Mouse (Mus musculus): ENCODE measurements around the gene Sae1. TPM values are rescaled to one million over a fixed set of nuclear protein-coding genes. Genes with fewer than 3 reads are reported as not detected.
A peak's percentile ranks its signal among the peaks of the same experiment; 100 is the strongest.

Gene Sae1
- total and polyA plus RNA-seq, 3 experiments = 182 to 287 TPM; not detected in 1

GRCm38 (mm10) chr7:16273081-16273765 is 114.4 kb downstream of the Sae1 start, which contains the start of gene Inafm1 (continued):
- no peak for TF ChIP-seq CTCF (IDR thresholded peaks at IDR 0.05 in 2 of 3, conservative IDR thresholded peaks at IDR 0.05 in 1 of 3; ENCODE audit: control insufficient read depth in 1 of 3, insufficient read depth in 1 of 3, low read depth in 2 of 3, low read length in 3 of 3, poor library complexity in 1 of 3, severe bottlenecking in 1 of 3)
- TF ChIP-seq RAD21 (IDR thresholded peaks at IDR 0.05; ENCODE audit: low read depth, low read length) = no peak
- 0 out of 2 replicates have a peak, but pooled peaks have one; percentile 21 for TF ChIP-seq RCOR1 (IDR thresholded peaks at IDR 0.05; ENCODE audit: low read depth, low read length)
- no peak for TF ChIP-seq JUND (IDR thresholded peaks at IDR 0.05; ENCODE audit: low read depth, low read length)
- peak; percentile 22; the same call in 1 of the 2 replicates for TF ChIP-seq MAX (IDR thresholded peaks at IDR 0.05; ENCODE audit: low read length)
- TF ChIP-seq BHLHE40 (IDR thresholded peaks at IDR 0.05; ENCODE audit: borderline replicate concordance, low read depth, low read length) = no peak
- no peak; the same call in 1 of the 2 replicates for TF ChIP-seq ETS1 (IDR thresholded peaks at IDR 0.05; ENCODE audit: low read depth, low read length)
- TF ChIP-seq MXI1 (IDR thresholded peaks at IDR 0.05; ENCODE audit: low read depth, low read length) = no peak; the same call in 1 of the 2 replicates
- no peak for TF ChIP-seq ZC3H11A (IDR thresholded peaks at IDR 0.05; ENCODE audit: low read depth, low read length)
- TF ChIP-seq USF2 (IDR thresholded peaks at IDR 0.05; ENCODE audit: borderline replicate concordance in 1 of 2, insufficient read depth in 1 of 2, low read depth in 1 of 2, low read length in 2 of 2) = no peak
- TF ChIP-seq UBTF (IDR thresholded peaks at IDR 0.05; ENCODE audit: borderline replicate concordance, insufficient read depth, low read depth, low read length) = no peak
- no peak for TF ChIP-seq CHD1 (IDR thresholded peaks at IDR 0.05; ENCODE audit: low read depth, low read length)
- TF ChIP-seq ZNF384 (IDR thresholded peaks at IDR 0.05; ENCODE audit: low read depth, low read length) = no peak

DNA sequence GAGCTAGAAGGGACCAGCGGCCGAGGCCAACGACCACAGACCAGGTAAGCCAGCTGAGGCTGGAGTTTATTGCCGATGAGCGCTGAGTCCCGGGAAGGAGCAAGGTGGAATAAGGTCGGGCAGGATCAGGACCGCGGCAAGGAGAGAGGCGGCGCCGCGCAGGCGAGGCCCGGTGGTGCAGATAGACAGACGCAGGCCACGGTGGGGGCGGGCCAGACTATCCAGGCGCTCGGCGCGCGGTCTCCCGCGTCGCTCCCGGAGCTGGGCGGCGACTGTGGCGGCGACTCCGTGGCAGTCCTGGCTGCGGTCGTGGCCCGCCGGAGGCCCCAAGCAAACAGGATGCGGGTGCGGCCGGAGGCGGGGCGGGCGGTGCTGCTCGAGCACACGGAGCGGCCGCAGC is 114.9 kb downstream of the Sae1 start:
- Histone ChIP-seq H3K9me3 (replicated peaks; ENCODE audit: insufficient read depth, low read length) (no peaks in the 10 kb centered on the region), H3K4me3 (ENCODE audit: control insufficient read depth in 1 of 2, insufficient read depth in 1 of 2, low read depth in 2 of 2, low read length in 2 of 2) (peak overlapping the region; percentile 56 to 76), H3K27me3 (ENCODE audit: control insufficient read depth in 1 of 2, insufficient read depth in 2 of 2, low read length in 2 of 2) (no peaks in the 10 kb centered on the region), H3K79me2 (ENCODE audit: control insufficient read depth, insufficient read depth, low read length, poor library complexity) (peaks cover 35% of the 10 kb centered on the region), H3K36me3 (ENCODE audit: control insufficient read depth in 1 of 2, insufficient read depth in 2 of 2, low read length in 2 of 2) (peaks cover 0 to 13% of the 10 kb centered on the region in 2 experiments; a peak in 2 of 4 replicates), H3K4me1 (ENCODE audit: control insufficient read depth in 1 of 2, insufficient read depth in 2 of 2, low read length in 2 of 2) (peaks cover 3 to 23% of the 10 kb centered on the region in 2 experiments; a peak in 3 of 4 replicates), H3K27ac (ENCODE audit: control insufficient read depth, low read depth, low read length) (peak overlapping the region; percentile 59), H3K9ac (ENCODE audit: control insufficient read depth, low read depth, low read length, poor library complexity, severe bottlenecking) (peak overlapping the region; percentile 71)
- peak; percentile 78 for DNase-seq (ENCODE audit: low read depth, low spot score)
- TF ChIP-seq SIN3A (IDR thresholded peaks at IDR 0.05; ENCODE audit: low read length) = peak; percentile 47; the same call in 1 of the 2 replicates
- no peak for TF ChIP-seq CHD2 (IDR thresholded peaks at IDR 0.05; ENCODE audit: low read length)
- TF ChIP-seq USF1 (IDR thresholded peaks at IDR 0.05; ENCODE audit: low read depth, low read length) = no peak
- TF ChIP-seq POLR2A (IDR thresholded peaks at IDR 0.05; ENCODE audit: control insufficient read depth in 1 of 2, insufficient read depth in 1 of 2, low read depth in 1 of 2, low read length in 2 of 2, poor library complexity in 1 of 2) = 0 out of 4 replicates have a peak, but pooled peaks of 1 of the 2 experiments have one; percentile 1
- TF ChIP-seq GABPA (IDR thresholded peaks at IDR 0.05; ENCODE audit: low read depth, low read length) = no peak
- TF ChIP-seq USF2 (IDR thresholded peaks at IDR 0.05; ENCODE audit: borderline replicate concordance in 1 of 2, insufficient read depth in 1 of 2, low read depth in 1 of 2, low read length in 2 of 2) = no peak
- TF ChIP-seq ZNF384 (IDR thresholded peaks at IDR 0.05; ENCODE audit: low read depth, low read length) = no peak
- TF ChIP-seq MAFK (IDR thresholded peaks at IDR 0.05; ENCODE audit: borderline replicate concordance, low read depth, low read length) = no peak
- TF ChIP-seq TCF12 (IDR thresholded peaks at IDR 0.05; ENCODE audit: low read depth, low read length) = no peak
- no peak for TF ChIP-seq MAZ (IDR thresholded peaks at IDR 0.05; ENCODE audit: low read depth, low read length)
- no peak for TF ChIP-seq TBP (IDR thresholded peaks at IDR 0.05; ENCODE audit: low read depth, low read length)
- no peak for TF ChIP-seq ETS1 (IDR thresholded peaks at IDR 0.05; ENCODE audit: low read depth, low read length)
- no peak for TF ChIP-seq E2F4 (IDR thresholded peaks at IDR 0.05; ENCODE audit: borderline replicate concordance, low read depth, low read length)
- TF ChIP-seq MYC (IDR thresholded peaks at IDR 0.05; ENCODE audit: low read depth, low read length) = 0 out of 2 replicates have a peak, but pooled peaks have one; percentile 3
- TF ChIP-seq CTCF (IDR thresholded peaks at IDR 0.05 in 2 of 3, conservative IDR thresholded peaks at IDR 0.05 in 1 of 3; ENCODE audit: control insufficient read depth in 1 of 3, insufficient read depth in 1 of 3, low read depth in 2 of 3, low read length in 3 of 3, poor library complexity in 1 of 3, severe bottlenecking in 1 of 3) = no peak
- TF ChIP-seq ZMIZ1 (IDR thresholded peaks at IDR 0.05; ENCODE audit: low read depth, low read length) = no peak
- no peak for TF ChIP-seq POLR2AphosphoS2 (IDR thresholded peaks at IDR 0.05; ENCODE audit: low read length)
- no peak for TF ChIP-seq MAX (IDR thresholded peaks at IDR 0.05; ENCODE audit: low read length)
- TF ChIP-seq ZKSCAN1 (IDR thresholded peaks at IDR 0.05; ENCODE audit: low read depth, low read length) = no peak
- no peak for TF ChIP-seq GATA1 (IDR thresholded peaks at IDR 0.05; ENCODE audit: low read depth, low read length)
- TF ChIP-seq TAL1 (IDR thresholded peaks at IDR 0.05; ENCODE audit: low read length) = peak; percentile 44
- TF ChIP-seq HCFC1 (IDR thresholded peaks at IDR 0.05; ENCODE audit: low read depth, low read length) = no peak
- TF ChIP-seq NRF1 (IDR thresholded peaks at IDR 0.05; ENCODE audit: insufficient read depth, low read depth, low read length, poor library complexity, severe bottlenecking) = peak; percentile 47; the same call in 1 of the 2 replicates
- no peak for TF ChIP-seq POLR2AphosphoS5 (IDR thresholded peaks at IDR 0.05; ENCODE audit: borderline replicate concordance, low read depth, low read length)
- TF ChIP-seq RCOR1 (IDR thresholded peaks at IDR 0.05; ENCODE audit: low read depth, low read length) = no peak
- TF ChIP-seq CHD1 (IDR thresholded peaks at IDR 0.05; ENCODE audit: low read depth, low read length) = no peak
